Mouse (Mus musculus) activated CD4-positive, CD25-positive, alpha-beta regulatory T cell (primary cell): Measurements from ENCODE around the gene B4galt2. TPM values are rescaled to one million over a fixed set of nuclear protein-coding genes. Genes with fewer than 3 reads are reported as not detected.

ENCODE experiments used
- polyA plus RNA-seq, 2 experiments: library from polyadenylated mRNA; unstranded; fragments of 100-300 nt; shearing (Covaris generic); gene quantifications; one replicate each; pipeline ENCODE4 v1.2.1; 2017

B4galt2 gene
- polyA plus RNA-seq, result not detected

GRCm38 (mm10) chr4:117882701-117883691, at the start of gene B4galt2:
B4galt2 (minus strand) TSS chr4:117883487.

GRCm38 (mm10) chr4:117929391-117929881, 46.1 kb upstream of the B4galt2 start, which contains the start of gene Artn:
Artn (minus strand) TSS chr4:117929763.

DNA sequence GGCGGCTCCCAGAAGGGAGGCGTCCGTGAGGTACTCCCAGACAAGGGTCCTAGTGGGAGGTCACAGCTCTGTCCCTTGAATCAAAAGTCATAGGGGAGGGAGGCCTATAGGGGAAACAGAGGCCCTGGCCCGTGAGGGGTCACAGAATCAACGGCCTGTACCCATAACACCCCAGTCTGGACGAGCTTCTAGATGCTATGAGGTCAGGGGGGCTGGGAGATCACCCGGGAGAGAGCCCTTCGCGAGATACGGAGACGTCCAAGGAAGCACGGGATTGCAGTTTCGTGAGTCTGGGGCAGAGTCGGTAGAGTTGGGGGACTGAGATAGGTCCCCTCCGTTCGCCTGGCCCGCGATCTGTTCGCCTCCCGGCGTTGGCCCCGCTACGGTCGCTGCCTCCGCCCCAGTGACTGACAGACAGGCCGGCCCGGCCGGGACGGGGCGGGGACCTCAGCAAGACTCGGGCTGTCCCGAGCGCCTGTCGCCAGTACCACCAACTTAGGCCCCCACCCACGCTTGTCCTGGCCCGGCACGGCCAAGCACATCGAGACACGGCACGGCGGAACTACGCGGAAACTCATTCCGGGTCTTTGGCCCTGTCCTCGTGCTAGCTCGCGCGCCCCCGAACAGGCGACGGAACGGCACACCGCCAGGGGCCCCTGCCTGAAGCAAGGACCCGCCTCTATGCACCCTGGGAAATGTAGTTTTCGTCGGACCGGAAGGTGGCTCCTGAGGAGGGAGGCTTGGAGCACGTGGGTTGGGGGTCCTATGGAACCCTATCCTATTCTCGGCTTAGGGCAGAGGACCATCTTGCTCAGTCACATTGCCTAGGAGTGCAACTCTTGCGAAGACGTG, 31.5 kb upstream of the B4galt2 start, which contains the start of gene Ipo13:
TSS of gene Ipo13 (minus strand) at position 409 of the 852 bp plus-strand sequence.

GRCm38 (mm10) chr4:117891738-117892161, 8.5 kb upstream of the B4galt2 start, which contains the start of gene Dph2:
Dph2 (minus strand) TSS chr4:117892032.

DNA sequence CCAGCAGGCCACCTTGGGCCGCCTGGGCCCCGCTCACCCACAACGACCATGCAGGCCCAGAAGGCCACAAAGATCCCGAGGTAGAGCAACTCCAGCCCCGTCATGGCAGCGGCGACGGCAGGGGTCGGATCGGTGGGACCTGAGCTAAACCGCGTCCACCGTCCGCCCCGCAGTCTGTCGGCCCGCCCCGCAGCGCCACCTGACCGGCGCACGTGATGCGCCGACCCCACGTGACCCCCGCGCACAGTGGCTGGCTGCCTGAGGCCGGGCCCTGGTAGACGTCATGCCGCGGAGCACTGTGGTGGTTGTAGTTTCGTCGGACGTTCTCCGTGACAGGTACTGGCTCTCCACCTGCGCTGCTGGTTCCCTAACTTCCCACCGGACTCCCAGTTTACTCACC, 3.8 kb upstream of the B4galt2 start, which contains the start of gene Atp6v0b:
TSS of gene Atp6v0b (minus strand) at position 201 of the 400 bp plus-strand sequence.

DNA sequence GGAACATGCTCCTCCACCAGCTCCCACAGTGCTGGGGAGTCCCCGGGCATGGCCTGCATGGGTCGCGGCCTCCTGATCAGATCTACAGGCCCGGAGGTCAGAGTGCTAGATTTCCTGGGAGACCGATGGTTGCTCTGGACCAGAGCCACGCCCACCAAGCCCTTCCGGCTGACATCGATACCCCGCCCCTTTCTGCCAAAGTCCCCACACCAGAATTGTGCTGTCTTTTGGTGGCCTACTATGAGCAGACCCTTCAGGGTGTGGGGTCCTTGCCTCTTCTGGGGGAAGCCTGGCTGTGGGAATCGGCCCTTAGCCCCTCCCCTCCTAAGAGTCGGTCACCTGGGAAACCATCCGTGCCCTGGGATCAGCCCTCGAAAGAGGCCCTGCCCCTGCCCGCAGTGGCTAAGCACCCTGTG, 10.8 kb downstream of the B4galt2 start, which contains the start of gene Ccdc24:
TSS of gene Ccdc24 (minus strand) at position 87 of the 416 bp plus-strand sequence.

GRCm38 (mm10) chr4:117834457-117834844, 48.8 kb downstream of the B4galt2 start, which contains the start of gene Slc6a9:
Slc6a9 (plus strand) TSS chr4:117834506.

Other genes with a start within 250 kb of the B4galt2 start
- gene Dmap1, start 201.2 kb downstream of the B4galt2 start, polyA plus RNA-seq, result 10 to 100 TPM; 41.9 to 48.5 TPM
- not detected for gene Gm12845, start 159.1 kb downstream of the B4galt2 start, polyA plus RNA-seq
- under 1 TPM in 1 of 2 experiments, not detected in 1; 0.36 TPM for gene Klf17, start 117.8 kb downstream of the B4galt2 start, polyA plus RNA-seq
- under 1 TPM in 1 of 2 experiments, not detected in 1; 0.14 TPM for gene Slc6a9, start 49.0 kb downstream of the B4galt2 start, polyA plus RNA-seq
- not detected for gene Ccdc24, start 10.9 kb downstream of the B4galt2 start, polyA plus RNA-seq
- gene Atp6v0b, start 3.8 kb upstream of the B4galt2 start, polyA plus RNA-seq, result 100 to 1,000 TPM; 161 to 167 TPM
- 10 to 100 TPM; 24.6 to 30.3 TPM for gene Dph2, start 8.5 kb upstream of the B4galt2 start, polyA plus RNA-seq
- gene Ipo13, start 31.5 kb upstream of the B4galt2 start, polyA plus RNA-seq, result 10 to 100 TPM; 17.8 to 23.8 TPM
- not detected for gene Artn, start 46.3 kb upstream of the B4galt2 start, polyA plus RNA-seq